Mouse (Mus musculus) gonadal fat pad, adult 2 months (tissue): ENCODE measurements around the gene Trpv5. TPM values are rescaled to one million over a fixed set of nuclear protein-coding genes. Genes with fewer than 3 reads are reported as not detected.

ENCODE experiments used
- polyA plus RNA-seq: library from polyadenylated mRNA; depleted of rRNA; stranded (reverse); fragments of >200 nt; gene quantifications from 2 replicates; pipeline ENCODE4 v1.2.3, GENCODE M21; 2012; rRNA removed

The Trpv5 gene
- polyA plus RNA-seq, 1 experiment = 0.20 TPM

Other genes starting within 250 kb of the Trpv5 start
- gene Gm10334, start 234.6 kb downstream of the Trpv5 start, polyA plus RNA-seq = not detected in 2 replicates
- gene Prss1, start 221.8 kb downstream of the Trpv5 start, polyA plus RNA-seq = not detected in 2 replicates
- 1.1 and 10.5 TPM in 2 replicates for gene Prss2, start 159.0 kb downstream of the Trpv5 start, polyA plus RNA-seq
- gene Ephb6, start 75.3 kb downstream of the Trpv5 start, polyA plus RNA-seq = 29.5 and 30.2 TPM in 2 replicates
- gene Trpv6, start 44.4 kb downstream of the Trpv5 start, polyA plus RNA-seq = 33.6 and 45.4 TPM in 2 replicates
- gene Llcfc1, start 3.7 kb upstream of the Trpv5 start, polyA plus RNA-seq = 2.7 and 2.8 TPM in 2 replicates
- gene Kel, start 23.6 kb upstream of the Trpv5 start, polyA plus RNA-seq = 0.22 TPM in 1 of 2 replicates, not detected in the other
- gene Olfr459, start 94.4 kb upstream of the Trpv5 start, polyA plus RNA-seq = 0.12 TPM in 1 of 2 replicates, not detected in the other
- not detected in 2 replicates for gene Pip, start 166.8 kb upstream of the Trpv5 start, polyA plus RNA-seq
- not detected in 2 replicates for gene Sval2, start 172.2 kb upstream of the Trpv5 start, polyA plus RNA-seq